Mouse (Mus musculus) spleen, postnatal 4 days (tissue): Measurements from ENCODE around the gene Gm49322.

Experiments
- DNase-seq, 2 experiments: peaks; one replicate each; pipeline ENCODE4 v3.0.0; 2022; ENCODE audit warnings: low spot score in 2 of 2

Gm49322 gene

DNA sequence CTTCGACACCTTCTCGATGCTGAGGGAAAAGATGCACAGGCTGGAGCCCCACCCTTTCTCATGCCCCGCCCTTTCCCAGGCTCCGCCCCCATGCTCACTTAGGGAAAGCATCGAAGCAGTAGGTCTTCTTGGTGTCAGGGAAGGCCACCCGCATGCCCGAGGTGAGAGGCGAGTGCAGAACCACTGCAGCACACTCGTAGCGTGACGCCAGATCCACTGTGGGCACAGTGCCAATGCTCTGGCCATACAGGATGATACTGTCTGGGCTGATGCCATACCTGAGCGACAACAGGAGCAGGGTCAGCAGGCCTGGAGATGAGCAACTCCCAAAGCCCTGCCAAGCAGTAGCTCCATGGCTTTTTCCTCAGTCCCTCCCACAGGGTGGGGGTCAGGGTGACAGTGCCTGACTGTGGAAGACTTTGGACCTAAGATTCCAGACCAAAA lies 21.8 kb upstream of the Gm49322 start:
- peak; percentile 52 to 71 for DNase-seq

DNA sequence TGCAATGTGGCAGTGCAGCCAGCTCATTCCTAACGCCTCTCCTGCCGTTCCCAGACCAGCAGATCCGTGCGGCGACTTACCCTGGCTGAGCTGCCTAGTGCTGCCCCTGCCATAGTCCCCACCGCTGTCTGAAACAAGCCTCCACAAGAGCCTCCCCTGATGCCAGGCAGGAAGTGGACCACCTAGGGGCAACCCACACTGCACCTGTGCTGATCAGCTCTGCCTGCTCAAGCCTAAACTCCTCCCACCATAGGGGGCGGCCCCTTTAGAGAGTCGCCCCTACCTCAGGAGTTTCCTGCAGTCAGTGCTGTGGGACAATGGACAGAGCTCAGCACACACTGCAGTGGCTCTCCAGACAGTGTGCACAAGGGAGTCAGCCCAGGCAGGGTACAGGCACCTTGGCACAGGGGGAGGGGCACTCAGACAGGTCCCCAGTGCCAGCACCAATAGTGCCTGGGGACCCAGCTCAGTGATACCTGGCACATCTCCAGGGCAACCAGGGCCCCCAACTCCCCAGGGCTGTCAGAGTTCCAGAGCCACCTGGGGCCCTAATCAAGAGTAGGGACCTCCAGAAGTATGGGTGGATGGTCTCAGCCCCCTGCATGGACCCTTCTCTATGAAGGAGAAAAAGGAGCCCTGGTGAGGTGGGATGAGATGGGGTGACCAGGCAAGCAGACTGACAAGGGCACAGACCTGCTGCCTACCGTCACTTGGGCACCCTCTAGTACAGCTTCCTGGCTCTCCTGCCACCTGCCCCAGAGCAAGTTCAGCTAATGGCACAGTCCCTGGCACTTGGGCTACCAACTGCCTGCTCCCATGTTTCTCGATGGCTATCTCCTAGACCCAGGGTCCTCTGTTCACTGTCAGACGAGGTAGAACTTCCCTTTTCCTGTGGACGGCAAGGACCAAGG lies 20.9 kb upstream of the Gm49322 start:
- DNase-seq = peak in 1 of 2 experiments; percentile 65

DNA sequence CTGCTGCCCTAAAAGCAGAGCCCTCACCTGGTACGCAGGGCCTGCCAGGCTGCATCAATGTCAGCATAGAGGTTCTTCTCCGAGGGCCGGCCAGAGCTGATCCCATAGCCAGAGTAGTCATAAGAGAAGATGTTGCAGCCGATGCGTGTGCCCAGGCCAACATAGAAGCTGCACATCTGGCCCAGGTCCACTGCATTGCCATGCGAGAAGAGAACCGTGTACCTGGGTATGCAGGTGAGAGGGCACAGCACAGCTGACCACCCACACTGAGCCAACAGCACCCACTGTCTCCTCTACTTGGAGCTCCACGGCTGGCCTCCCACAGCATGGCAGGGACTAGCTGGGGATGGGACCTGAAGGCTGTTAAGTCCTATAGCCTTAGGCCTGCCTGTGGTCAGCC lies 20.2 kb upstream of the Gm49322 start:
- peak in 1 of 2 experiments; percentile 61 for DNase-seq

DNA sequence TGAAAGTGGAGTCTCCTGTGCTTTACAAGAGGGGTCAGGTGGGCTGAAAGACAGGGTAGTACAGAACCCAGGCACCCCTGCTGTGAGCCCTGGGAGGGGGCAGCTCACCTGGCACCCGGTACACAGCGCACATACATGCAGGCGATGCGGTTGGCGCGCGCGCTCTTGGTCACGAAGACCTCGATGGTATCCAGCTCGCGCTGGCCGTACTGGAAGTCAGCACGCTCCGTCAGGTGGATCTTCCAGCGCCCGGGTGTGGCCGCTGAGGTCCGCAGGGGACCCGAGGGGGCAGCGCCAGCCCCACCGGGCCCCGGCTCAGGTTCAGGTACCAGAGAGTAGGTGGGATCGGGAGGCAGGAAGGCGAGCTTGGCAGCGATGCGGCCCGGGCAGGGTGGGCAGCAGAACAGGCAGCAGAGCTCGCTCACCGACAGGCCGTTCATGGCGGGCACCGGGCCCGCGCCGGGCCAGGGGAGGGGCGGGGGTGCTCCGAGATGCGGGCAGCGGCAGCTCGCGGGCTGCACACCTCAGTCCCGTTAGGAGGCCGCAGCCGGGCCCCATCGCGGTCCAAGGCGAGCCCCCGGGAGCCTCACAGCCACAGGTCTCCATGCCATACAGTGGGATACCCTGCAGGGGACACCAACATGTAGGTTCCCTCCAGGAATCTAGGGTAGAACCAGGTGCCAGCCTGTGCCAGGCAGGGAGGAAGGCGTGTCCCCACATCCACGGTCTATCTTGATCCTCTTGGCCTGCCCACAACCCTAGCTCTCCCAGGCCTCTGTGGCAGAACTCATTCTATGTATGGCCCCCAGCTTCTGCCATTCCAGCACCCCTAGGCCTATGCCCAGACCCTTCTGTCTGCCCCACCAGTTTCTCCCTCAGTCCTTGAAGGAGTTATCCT lies 19.2 kb upstream of the Gm49322 start:
- peak in 1 of 2 experiments; percentile 65 for DNase-seq

DNA sequence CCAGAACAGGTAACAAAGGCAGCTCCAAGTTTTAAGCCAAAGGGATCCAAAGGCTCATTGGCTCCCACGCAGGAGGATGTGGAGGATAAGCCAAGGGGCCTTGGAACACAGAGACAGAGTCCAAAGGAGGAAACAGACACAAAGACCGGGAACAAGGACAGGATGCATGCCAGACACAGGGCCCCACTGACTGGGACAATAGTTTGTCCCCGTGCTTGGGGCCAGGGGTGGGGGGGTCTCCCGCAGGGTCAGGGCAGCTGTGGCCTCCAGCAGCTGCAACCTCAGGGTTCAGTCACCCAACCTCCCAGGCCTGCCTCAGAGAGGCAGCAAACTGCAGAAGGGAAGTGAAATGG lies 18.5 kb upstream of the Gm49322 start:
- DNase-seq = no peak

DNA sequence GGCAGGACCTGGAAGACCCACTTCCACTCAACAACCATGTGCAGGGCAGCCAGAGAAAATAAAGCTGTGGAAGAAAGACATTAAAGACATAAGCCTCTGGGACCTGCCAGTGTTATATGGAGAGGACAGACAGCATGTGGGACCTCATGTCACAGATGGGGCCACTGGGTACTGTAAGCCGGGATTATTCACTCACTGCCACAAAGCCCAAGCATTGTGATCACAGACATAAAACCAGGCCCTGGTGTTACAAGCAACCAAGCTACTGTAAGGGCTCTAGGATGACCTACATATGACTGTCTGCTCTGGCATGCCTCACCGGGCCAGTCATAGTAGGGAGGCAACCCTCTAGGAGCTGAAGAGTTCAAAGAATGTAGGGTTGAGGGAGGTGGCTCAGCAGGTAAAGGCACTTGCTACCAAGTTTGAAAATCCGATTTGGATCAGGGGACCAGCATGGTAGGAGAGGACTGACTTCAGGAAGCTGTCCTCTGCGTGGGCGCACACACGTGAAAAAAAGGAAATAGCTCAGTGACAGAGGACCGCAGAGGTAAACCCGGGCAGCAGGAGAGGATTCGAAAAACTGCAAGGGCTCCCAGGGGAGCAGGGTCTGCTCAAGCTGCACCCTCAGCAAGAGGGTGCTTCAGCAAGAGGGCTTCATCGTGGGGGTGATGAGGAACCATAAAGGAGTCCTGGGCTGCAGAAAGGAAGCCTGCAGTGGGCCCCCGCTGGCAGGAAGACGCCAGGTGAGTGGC lies 16.5 kb upstream of the Gm49322 start:
- peak; percentile 60 to 82 for DNase-seq

DNA sequence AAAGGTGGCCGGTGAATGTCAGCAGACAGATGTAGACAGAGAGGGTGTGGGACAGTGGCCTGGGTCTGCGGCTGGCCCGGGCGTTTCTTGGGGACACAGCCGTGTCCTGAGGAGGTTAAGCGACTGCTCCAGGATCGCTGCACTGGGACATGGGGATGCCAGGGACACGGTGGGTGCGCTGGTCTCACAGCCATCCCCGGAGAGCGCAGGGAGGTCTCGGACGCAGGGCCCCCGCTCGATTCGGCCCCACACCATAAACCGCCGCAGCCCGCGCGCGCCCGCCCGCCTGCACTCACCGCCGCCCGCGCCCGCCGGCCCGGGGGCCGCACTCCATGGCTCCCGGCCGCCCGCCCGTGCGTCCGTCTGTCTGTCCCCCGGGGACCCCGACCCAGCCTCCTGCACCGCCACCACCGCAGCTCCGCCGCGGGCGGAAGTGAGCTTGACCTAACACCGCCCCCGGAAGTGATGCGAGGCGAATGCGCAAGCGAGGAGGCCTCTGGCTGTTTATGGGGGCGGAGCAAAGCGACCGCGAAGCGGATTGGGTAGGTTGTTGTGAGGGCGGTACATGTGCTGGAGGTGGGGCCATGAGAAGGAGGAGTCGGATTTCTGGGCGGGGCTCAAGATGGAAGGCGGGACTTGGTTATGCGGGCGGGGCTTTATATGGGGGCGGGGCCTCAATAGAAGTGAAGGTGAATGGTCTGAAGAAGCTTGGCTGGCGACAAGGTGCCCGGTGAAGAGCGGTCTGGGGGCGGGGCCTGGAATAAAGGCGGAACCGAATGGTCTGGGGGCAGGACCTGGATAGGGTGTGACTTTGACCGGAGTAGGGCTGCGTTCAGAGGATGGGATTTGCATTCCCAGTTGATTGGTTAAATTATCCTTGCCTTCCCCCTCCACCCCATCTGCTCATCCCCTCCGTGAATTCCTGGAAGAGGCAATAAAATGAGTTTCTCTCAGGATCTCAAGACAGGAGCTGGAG lies 15.7 kb upstream of the Gm49322 start, which contains the start of gene Abhd17a:
Abhd17a (minus strand) TSS at position 463 of the 976 bp plus-strand sequence.
- DNase-seq = peak; percentile 97

DNA sequence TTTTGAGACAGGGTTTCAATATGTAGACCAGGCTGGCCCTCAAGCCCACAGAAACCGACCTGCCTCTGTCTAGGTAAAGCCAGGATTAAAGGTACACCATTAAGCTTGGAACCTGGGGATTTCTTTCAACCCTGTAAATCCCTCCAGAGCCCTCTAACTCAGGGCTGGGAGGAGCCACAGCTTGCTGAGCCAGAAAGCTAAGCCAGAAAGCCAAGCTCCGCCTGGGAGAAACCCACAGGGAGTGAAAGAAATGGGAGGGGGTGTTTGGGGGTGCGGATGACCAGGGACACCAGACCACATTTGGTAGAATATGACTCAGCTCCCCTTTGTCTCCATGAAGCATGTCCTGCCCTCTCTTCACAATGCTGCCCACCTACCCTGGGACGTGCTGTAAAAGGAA lies 9.5 kb upstream of the Gm49322 start:
- no peak for DNase-seq

DNA sequence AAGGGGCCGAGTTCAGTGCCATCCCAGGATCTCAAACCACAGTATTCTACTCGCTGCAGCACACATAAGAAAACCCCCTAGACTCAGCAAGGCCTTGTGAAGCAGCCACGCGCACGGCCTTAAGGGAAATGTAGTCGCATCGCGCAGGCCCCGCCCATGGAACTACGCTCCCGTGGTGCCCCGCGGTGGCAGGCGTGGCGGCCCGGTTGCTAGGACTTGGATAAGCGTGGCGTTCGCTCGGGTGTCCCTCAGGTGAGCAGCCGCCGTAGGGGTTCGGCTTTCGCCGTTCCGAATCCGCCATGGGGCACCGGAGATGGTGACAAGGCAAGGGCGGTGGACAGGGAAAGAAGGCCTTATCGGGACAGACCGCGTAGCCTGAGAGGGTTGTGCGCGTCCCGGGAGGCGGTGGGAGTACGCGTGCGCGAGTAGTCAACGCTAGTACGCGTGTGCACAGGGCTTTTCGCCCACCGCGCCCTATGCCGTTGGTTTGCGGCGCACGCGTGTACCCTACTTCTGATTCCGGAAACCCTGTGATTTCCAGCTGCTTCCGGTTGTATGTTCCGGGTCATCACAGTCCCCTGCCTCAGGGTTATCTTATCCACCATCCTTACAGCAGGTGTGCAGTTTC lies 3.0 kb upstream of the Gm49322 start, which contains the start of the genes Scamp4 and Adat3:
Scamp4 (plus strand) TSS at position 175 of the 628 bp plus-strand sequence.
Adat3 (plus strand) TSS at position 183 of the 628 bp plus-strand sequence.
- DNase-seq = peak; percentile 92 to 96

DNA sequence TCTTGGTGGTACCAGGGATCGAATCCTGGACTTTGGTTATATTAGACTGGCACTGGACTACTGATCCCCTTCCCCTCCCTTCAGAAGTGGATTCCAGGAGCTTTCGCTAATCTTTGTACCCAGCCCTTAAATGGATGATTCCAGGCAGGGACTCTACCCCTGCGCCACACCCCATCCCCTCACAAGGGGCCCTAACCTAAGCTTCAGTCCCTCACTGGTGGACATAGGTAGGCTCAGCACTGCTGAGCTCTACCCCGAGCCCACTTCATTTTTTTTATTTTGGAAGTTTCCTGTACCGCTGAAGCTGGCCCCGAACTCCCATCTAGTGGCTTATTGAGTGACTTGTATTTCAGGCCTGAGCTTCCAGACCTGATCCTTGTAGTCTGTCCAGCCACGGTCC lies 2.5 kb upstream of the Gm49322 start:
- peak in 1 of 2 experiments; percentile 62 for DNase-seq

DNA sequence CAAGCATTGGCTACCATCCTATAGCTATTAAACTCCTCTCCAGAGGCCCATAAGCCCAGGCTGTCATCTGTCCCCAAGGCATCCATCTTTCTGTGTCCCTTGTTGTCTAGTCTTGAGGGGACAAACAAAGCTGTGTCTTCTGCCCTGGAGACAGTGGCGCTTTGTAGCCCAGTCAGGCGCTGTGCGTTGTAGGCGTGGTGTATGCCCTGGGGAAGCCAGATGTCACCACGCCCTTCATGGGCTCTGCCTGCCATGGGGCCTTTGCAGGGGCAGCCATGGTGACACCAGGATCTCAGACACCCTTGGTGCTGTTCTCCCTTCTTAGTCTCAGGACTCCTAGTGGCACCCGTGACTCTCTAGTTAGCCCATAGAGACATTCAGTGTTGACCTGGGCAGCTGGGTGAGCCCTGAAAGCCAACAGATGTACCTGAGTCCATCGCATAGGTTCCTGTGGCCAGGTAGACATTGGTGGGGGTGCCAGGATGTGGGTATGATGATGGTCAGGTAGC lies 1.8 kb upstream of the Gm49322 start:
- DNase-seq = peak; percentile 81 to 88

DNA sequence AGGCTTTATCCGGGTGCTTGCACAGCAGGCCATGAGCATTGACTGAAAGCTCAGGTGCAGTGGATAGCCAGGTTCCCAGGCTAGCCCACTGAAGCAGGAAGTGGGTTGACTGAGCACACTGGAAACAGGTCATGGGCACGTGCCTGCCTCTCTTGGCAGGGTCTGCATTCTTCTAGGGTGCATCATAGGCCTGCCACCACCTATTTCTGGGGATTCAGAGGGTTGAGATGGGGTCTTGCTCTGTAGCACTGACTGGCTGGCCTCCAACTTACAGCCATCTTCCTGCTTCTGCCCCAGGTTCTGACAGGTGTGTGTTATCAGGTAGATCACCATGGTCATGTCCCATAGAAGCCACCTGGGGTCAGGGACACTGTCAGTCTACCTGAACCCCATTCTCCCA lies 833 bp upstream of the Gm49322 start:
- peak in 1 of 2 experiments; percentile 60 for DNase-seq

DNA sequence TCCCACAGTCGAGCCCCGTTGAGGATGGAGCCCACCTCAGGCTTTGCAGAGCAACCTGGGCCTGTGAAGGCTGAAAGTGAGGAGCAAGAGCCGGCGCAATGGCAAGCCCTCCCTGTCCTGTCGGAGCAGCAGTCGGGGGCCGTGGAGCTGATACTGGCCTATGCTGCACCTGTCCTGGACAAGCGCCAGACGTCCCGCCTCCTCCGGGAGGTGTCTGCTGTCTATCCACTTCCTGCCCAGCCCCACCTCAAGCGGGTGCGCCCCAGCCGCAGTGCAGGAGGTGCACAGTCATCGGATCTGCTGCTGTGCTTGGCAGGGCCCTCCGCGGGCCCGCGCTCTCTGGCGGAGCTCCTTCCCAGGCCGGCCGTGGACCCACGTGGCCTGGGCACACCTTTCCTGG lies 485 bp downstream of the Gm49322 start:
- DNase-seq = no peak

DNA sequence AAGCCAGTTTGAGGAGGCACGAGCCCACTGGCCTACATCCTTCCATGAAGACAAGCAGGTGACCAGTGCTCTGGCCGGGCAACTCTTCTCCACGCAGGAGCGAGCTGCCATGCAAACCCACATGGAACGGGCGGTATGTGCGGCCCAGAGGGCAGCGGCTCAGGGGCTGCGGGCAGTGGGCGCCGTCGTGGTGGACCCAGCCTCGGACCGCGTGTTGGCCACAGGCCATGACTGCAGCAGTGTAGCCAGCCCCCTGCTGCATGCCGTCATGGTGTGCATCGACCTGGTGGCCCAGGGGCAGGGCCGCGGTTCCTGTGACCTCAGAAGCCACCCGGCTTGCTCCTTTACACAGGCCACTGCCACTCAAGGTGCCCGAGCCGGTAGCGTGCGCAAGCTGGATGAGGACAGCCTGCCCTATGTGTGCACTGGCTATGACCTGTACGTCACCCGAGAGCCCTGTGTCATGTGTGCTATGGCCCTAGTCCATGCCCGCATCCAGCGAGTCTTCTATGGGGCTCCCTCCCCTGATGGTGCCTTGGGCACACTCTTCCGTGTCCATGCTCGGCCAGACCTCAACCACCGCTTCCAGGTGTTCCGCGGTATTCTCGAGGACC lies 1.0 kb downstream of the Gm49322 start:
- peak in 1 of 2 experiments; percentile 61 for DNase-seq

DNA sequence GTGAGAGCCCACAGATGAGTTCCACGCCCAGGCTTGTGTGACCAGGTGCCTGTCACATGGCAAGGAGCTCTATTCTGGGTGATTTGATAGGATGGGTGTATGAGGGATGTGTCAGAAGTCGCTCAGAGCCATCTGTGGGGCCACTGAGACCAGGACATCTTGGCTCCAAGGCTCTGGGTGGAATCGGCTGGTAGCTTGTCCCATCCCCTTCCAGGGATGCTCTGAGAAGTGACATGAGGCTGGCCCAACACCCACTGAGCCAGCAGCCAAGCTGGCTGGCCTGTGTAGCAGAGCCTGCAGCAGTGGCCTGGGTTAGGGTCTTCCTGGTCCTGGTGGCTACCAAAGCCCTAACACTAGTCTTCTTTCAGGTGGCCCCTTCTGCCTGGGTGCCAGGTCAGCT lies 2.6 kb downstream of the Gm49322 start:
- DNase-seq = peak in 1 of 2 experiments; percentile 61

DNA sequence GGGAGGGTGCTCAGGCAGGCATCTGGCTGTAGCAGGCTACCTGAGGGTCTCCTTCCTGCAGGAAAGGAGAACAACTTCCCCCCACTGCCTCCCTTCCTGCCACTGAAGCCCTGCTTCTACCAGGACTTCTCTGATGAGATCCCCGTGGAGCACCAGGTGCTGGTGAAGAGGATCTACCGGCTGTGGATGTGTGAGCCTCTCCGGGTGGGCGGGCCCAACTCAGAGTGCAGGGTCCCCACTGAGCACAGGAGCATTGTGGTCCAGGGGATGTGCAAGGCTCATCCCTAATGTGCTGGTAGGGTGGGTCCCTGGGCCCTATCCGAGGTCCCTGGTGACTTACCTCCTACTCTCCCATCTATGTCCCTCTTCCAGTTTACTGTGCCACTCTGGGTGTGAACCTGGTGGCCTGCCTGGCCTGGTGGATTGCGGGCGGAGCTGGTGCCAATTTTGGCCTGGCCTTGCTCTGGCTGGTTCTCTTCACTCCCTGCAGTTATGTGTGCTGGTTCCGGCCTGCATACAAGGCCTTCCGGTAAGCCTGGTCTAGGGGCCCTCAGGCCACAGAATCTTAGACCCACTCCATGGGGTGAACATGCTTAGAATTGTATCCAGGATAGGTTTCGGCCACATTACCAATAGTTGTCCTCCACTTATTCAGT lies 3.6 kb downstream of the Gm49322 start:
- peak in 1 of 2 experiments; percentile 61 for DNase-seq

DNA sequence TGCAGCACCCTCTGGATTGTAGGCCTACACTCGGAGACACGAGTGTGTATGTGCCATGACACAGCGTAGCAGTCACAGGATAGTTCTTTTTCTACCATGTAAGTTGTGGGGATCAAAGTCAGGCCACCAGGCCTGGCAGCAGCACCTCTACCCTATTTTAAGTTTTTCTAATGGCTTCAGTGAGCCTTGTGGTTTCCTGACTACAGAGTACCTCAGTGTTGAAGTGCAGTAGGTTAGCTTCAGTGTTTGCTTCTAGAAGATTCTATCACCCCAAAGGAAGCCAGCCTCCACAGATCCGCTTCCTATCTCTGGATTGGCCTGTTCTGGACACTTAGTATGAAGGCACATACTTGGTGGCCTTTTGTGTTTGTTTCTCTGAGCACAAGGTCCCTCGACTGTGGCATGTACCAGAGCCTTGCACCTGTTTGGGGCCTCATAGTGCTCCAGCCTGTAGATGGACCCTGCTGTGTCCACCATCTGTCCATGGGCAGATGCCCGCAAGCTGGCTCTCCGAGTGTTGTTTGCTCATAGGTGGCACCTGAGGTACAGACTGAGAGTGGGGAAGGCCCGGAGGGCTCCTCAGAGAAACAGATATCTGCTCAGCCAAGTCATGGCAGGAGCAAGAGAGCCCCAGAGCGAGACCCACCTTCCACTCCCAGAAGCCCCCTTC lies 4.4 kb downstream of the Gm49322 start:
- no peak for DNase-seq

DNA sequence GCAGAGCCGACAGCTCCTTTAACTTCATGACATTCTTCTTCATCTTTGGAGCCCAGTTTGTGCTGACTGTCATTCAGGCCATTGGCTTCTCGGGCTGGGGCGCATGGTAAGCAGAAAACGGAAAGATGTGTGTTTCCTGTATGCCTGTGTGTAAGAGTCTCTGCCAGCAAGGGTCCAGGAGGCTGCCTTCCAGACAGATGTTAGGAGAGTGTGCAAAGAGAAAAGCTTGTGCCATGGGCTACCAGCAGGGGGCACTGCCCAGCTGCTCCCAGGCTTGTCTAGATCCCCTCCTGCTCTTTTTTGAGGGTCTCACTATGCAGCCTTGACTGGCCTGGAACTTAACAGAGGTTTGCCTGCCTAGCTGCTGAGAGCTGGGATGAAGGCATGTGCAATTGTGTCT lies 5.2 kb downstream of the Gm49322 start:
- peak; percentile 65 to 88 for DNase-seq
